Mouse (Mus musculus): Measurements from ENCODE around the gene Sorcs2. TPM values are rescaled to one million over a fixed set of nuclear protein-coding genes. Genes with fewer than 3 reads are reported as not detected.

The Sorcs2 gene
- polyA plus RNA-seq, 1 experiment from 2014 or later = 12.8 TPM

- no peak within 1 kb of the TSS for H3K4me2 ChIP-seq (ENCODE audit: low read length)
- DNase-seq (ENCODE audit: low spot score) = no peak
- no peak within 1 kb of the TSS for H3K27ac ChIP-seq (ENCODE audit: low read depth)
Observed at GRCm38 (mm10) chr5:36203916-36204315, 194.0 kb downstream of the Sorcs2 start, which contains the start of gene Psapl1. Gene Psapl1, plus strand, starts transcription at chr5:36204021.

GRCm38 (mm10) chr5:36203421-36203820, 194.5 kb downstream of the Sorcs2 start:
- Histone ChIP-seq H3K27me3 (replicated peaks; ENCODE audit: control insufficient read depth, insufficient read depth, low read length) (no peaks in the 10 kb centered on the region), H3K9me3 (ENCODE audit: control insufficient read depth, low read length) (no peaks in the 10 kb centered on the region), H3K4me1 (replicated peaks; ENCODE audit: control insufficient read depth, insufficient read depth, low read length) (no peaks in the 10 kb centered on the region), H3K36me3 (ENCODE audit: control insufficient read depth, insufficient read depth, low read length) (no peaks in the 10 kb centered on the region), H3K4me2 (ENCODE audit: low read length) (no peak overlapping the region), H3K27ac (ENCODE audit: low read depth) (no peak overlapping the region), H3K4me3 (ENCODE audit: low read depth, low read length) (no peak overlapping the region), H3K9ac (ENCODE audit: low read length) (no peak overlapping the region)
- ATAC-seq (replicated peaks; ENCODE audit: low FRiP score, low TSS enrichment, low read depth) (no peak), DNase-seq (ENCODE audit: low spot score) (no peak)
- 89% methylated on average over 5 of the region's 5 CpGs for WGBS

More at GRCm38 (mm10) chr5:36203916-36204315, 194.0 kb downstream of the Sorcs2 start, which contains the start of gene Psapl1:
- no peaks in the 10 kb centered on the region for H3K4me1 ChIP-seq (replicated peaks; ENCODE audit: control insufficient read depth, insufficient read depth, low read length)
- no peak for ATAC-seq (replicated peaks; ENCODE audit: low FRiP score, low TSS enrichment, low read depth)
- H3K27me3 ChIP-seq (replicated peaks; ENCODE audit: control insufficient read depth, insufficient read depth, low read length) = no peaks in the 10 kb centered on the region
- 87% methylated on average over 10 of the region's 10 CpGs for WGBS
- H3K4me3 ChIP-seq (ENCODE audit: low read depth, low read length) = no peak within 1 kb of the TSS
- H3K9me3 ChIP-seq (ENCODE audit: control insufficient read depth, low read length) = no peaks in the 10 kb centered on the region
- no peak within 1 kb of the TSS for H3K9ac ChIP-seq (ENCODE audit: low read length)
- H3K36me3 ChIP-seq (ENCODE audit: control insufficient read depth, insufficient read depth, low read length) = no peaks in the 10 kb centered on the region

- Histone ChIP-seq H3K9ac (ENCODE audit: low read length) (no peak overlapping the region), H3K4me2 (ENCODE audit: low read length) (no peak overlapping the region), H3K36me3 (ENCODE audit: control insufficient read depth, insufficient read depth, low read length) (no peaks in the 10 kb centered on the region), H3K27me3 (replicated peaks; ENCODE audit: control insufficient read depth, insufficient read depth, low read length) (no peaks in the 10 kb centered on the region), H3K4me3 (ENCODE audit: low read depth, low read length) (no peak overlapping the region), H3K4me1 (replicated peaks; ENCODE audit: control insufficient read depth, insufficient read depth, low read length) (no peaks in the 10 kb centered on the region), H3K9me3 (ENCODE audit: control insufficient read depth, low read length) (no peaks in the 10 kb centered on the region), H3K27ac (ENCODE audit: low read depth) (no peak overlapping the region)
- 81% methylated on average over 5 of the region's 5 CpGs for WGBS
- DNase-seq (ENCODE audit: low spot score) (no peak), ATAC-seq (replicated peaks; ENCODE audit: low FRiP score, low TSS enrichment, low read depth) (no peak)
Observed at GRCm38 (mm10) chr5:36202781-36203180, 195.2 kb downstream of the Sorcs2 start.

GRCm38 (mm10) chr5:36199519-36199918, 198.4 kb downstream of the Sorcs2 start:
- DNase-seq (ENCODE audit: low spot score) (no peak), ATAC-seq (replicated peaks; ENCODE audit: low FRiP score, low TSS enrichment, low read depth) (no peak)
- H3K4me1 ChIP-seq (replicated peaks; ENCODE audit: control insufficient read depth, insufficient read depth, low read length) = no peaks in the 10 kb centered on the region
- no peaks in the 10 kb centered on the region for H3K36me3 ChIP-seq (ENCODE audit: control insufficient read depth, insufficient read depth, low read length)
- 75% methylated on average over 1 of the region's 1 CpGs for WGBS
- no peak overlapping the region for H3K27ac ChIP-seq (ENCODE audit: low read depth)
- no peak overlapping the region for H3K4me3 ChIP-seq (ENCODE audit: low read depth, low read length)
- no peaks in the 10 kb centered on the region for H3K9me3 ChIP-seq (ENCODE audit: control insufficient read depth, low read length)
- H3K4me2 ChIP-seq (ENCODE audit: low read length) = no peak overlapping the region
- H3K27me3 ChIP-seq (replicated peaks; ENCODE audit: control insufficient read depth, insufficient read depth, low read length) = no peaks in the 10 kb centered on the region
- no peak overlapping the region for H3K9ac ChIP-seq (ENCODE audit: low read length)

- no peak overlapping the region for H3K4me3 ChIP-seq (ENCODE audit: low read depth, low read length)
- no peak overlapping the region for H3K27ac ChIP-seq (ENCODE audit: low read depth)
- H3K27me3 ChIP-seq (replicated peaks; ENCODE audit: control insufficient read depth, insufficient read depth, low read length) = no peaks in the 10 kb centered on the region
- ATAC-seq (replicated peaks; ENCODE audit: low FRiP score, low TSS enrichment, low read depth) = no peak
- H3K9ac ChIP-seq (ENCODE audit: low read length) = no peak overlapping the region
- H3K4me2 ChIP-seq (ENCODE audit: low read length) = no peak overlapping the region
- no peaks in the 10 kb centered on the region for H3K36me3 ChIP-seq (ENCODE audit: control insufficient read depth, insufficient read depth, low read length)
- no peaks in the 10 kb centered on the region for H3K9me3 ChIP-seq (ENCODE audit: control insufficient read depth, low read length)
- 0 out of 2 replicates have a peak, but pooled peaks cover 3% of the 10 kb centered on the region for H3K4me1 ChIP-seq (replicated peaks; ENCODE audit: control insufficient read depth, insufficient read depth, low read length)
- 87% methylated on average over 4 of the region's 4 CpGs for WGBS
- no peak for DNase-seq (ENCODE audit: low spot score)
Observed at GRCm38 (mm10) chr5:36195436-36195835, 202.5 kb downstream of the Sorcs2 start.

- H3K4me1 ChIP-seq (replicated peaks; ENCODE audit: control insufficient read depth, insufficient read depth, low read length) = 0 out of 2 replicates have a peak, but pooled peaks cover 3% of the 10 kb centered on the region
- no peak overlapping the region for H3K27ac ChIP-seq (ENCODE audit: low read depth)
- no peaks in the 10 kb centered on the region for H3K36me3 ChIP-seq (ENCODE audit: control insufficient read depth, insufficient read depth, low read length)
- ATAC-seq (replicated peaks; ENCODE audit: low FRiP score, low TSS enrichment, low read depth) (no peak), DNase-seq (ENCODE audit: low spot score) (no peak)
- no peak overlapping the region for H3K4me2 ChIP-seq (ENCODE audit: low read length)
- no peak overlapping the region for H3K4me3 ChIP-seq (ENCODE audit: low read depth, low read length)
- no peaks in the 10 kb centered on the region for H3K9me3 ChIP-seq (ENCODE audit: control insufficient read depth, low read length)
- WGBS = 67% methylated on average over 4 of the region's 4 CpGs
- H3K27me3 ChIP-seq (replicated peaks; ENCODE audit: control insufficient read depth, insufficient read depth, low read length) = no peaks in the 10 kb centered on the region
- no peak overlapping the region for H3K9ac ChIP-seq (ENCODE audit: low read length)
Observed at GRCm38 (mm10) chr5:36194631-36195030, 203.3 kb downstream of the Sorcs2 start.

- Histone ChIP-seq H3K4me1 (replicated peaks; ENCODE audit: control insufficient read depth, insufficient read depth, low read length) (0 out of 2 replicates have a peak, but pooled peaks cover 3% of the 10 kb centered on the region), H3K4me3 (ENCODE audit: low read depth, low read length) (no peak overlapping the region), H3K27me3 (replicated peaks; ENCODE audit: control insufficient read depth, insufficient read depth, low read length) (no peaks in the 10 kb centered on the region), H3K9ac (ENCODE audit: low read length) (no peak overlapping the region), H3K27ac (ENCODE audit: low read depth) (no peak overlapping the region), H3K36me3 (ENCODE audit: control insufficient read depth, insufficient read depth, low read length) (no peaks in the 10 kb centered on the region), H3K9me3 (ENCODE audit: control insufficient read depth, low read length) (no peaks in the 10 kb centered on the region), H3K4me2 (ENCODE audit: low read length) (no peak overlapping the region)
- no peak for ATAC-seq (replicated peaks; ENCODE audit: low FRiP score, low TSS enrichment, low read depth)
- no peak for DNase-seq (ENCODE audit: low spot score)
- 71% methylated on average over 2 of the region's 2 CpGs for WGBS
Observed at GRCm38 (mm10) chr5:36192677-36193076, 205.3 kb downstream of the Sorcs2 start.

- no peak overlapping the region for H3K27ac ChIP-seq (ENCODE audit: low read depth)
- 0 out of 2 replicates have a peak, but pooled peaks cover 3% of the 10 kb centered on the region for H3K4me1 ChIP-seq (replicated peaks; ENCODE audit: control insufficient read depth, insufficient read depth, low read length)
- no peak for DNase-seq (ENCODE audit: low spot score)
- no peak overlapping the region for H3K9ac ChIP-seq (ENCODE audit: low read length)
- H3K4me3 ChIP-seq (ENCODE audit: low read depth, low read length) = no peak overlapping the region
- no peaks in the 10 kb centered on the region for H3K9me3 ChIP-seq (ENCODE audit: control insufficient read depth, low read length)
- H3K4me2 ChIP-seq (ENCODE audit: low read length) = no peak overlapping the region
- ATAC-seq (replicated peaks; ENCODE audit: low FRiP score, low TSS enrichment, low read depth) = no peak
- H3K27me3 ChIP-seq (replicated peaks; ENCODE audit: control insufficient read depth, insufficient read depth, low read length) = no peaks in the 10 kb centered on the region
- WGBS = 88% methylated on average over 3 of the region's 3 CpGs
- H3K36me3 ChIP-seq (ENCODE audit: control insufficient read depth, insufficient read depth, low read length) = no peaks in the 10 kb centered on the region
Observed at GRCm38 (mm10) chr5:36191876-36192275, 206.1 kb downstream of the Sorcs2 start.

GRCm38 (mm10) chr5:36191285-36191684, 206.7 kb downstream of the Sorcs2 start:
- no peak overlapping the region for H3K4me2 ChIP-seq (ENCODE audit: low read length)
- no peaks in the 10 kb centered on the region for H3K36me3 ChIP-seq (ENCODE audit: control insufficient read depth, insufficient read depth, low read length)
- no peak overlapping the region for H3K4me3 ChIP-seq (ENCODE audit: low read depth, low read length)
- DNase-seq (ENCODE audit: low spot score) = no peak
- 82% methylated on average over 4 of the region's 4 CpGs for WGBS
- H3K27me3 ChIP-seq (replicated peaks; ENCODE audit: control insufficient read depth, insufficient read depth, low read length) = no peaks in the 10 kb centered on the region
- H3K9ac ChIP-seq (ENCODE audit: low read length) = no peak overlapping the region
- H3K27ac ChIP-seq (ENCODE audit: low read depth) = no peak overlapping the region
- no peaks in the 10 kb centered on the region for H3K9me3 ChIP-seq (ENCODE audit: control insufficient read depth, low read length)
- ATAC-seq (replicated peaks; ENCODE audit: low FRiP score, low TSS enrichment, low read depth) = no peak
- 0 out of 2 replicates have a peak, but pooled peaks cover 4% of the 10 kb centered on the region for H3K4me1 ChIP-seq (replicated peaks; ENCODE audit: control insufficient read depth, insufficient read depth, low read length)

All from intestine, embryonic 14.5 days (tissue).